Mouse (Mus musculus) frontal cortex, adult 2 months (tissue): ENCODE measurements at regions not wholly inside any gene's neighbourhood (a gene's known extent, or its start where the extent isn't known, plus 50 kb on each side); places are given as distances from the start of the nearest gene placed in this dataset.
A peak's percentile ranks its signal among the peaks of the same experiment; 100 is the strongest.

ENCODE experiments used
- DNase-seq, 2 experiments: peaks; one replicate each; pipeline ENCODE4 v3.0.0; 2022; ENCODE audit warnings: low spot score in 1 of 2; ENCODE audit errors: extremely low spot score in 1 of 2

- DNase-seq, result no peak
Observed at GRCm38 (mm10) chr12:97529556-97529955, 729.7 kb downstream of the Galc start.

DNA sequence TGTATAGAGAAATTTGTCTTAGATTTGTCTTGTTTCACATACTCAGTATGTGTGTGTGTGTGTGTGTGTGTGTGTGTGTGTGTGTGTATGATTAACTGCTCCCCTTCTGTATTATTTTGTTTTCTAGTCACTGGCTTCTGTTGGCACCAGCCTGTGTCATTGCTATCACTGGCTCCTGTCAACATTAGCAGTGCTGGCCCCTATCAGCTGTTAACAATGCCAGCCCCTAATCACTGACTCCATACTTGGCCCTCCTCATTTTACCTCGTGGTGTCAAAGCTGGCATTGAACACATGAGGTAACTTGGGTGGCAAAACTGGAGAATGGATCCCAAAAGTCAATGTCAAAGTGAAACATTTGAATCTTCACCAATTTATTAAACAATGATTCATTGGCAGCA lies 733.3 kb downstream of the Galc start:
- DNase-seq, result no peak

DNA sequence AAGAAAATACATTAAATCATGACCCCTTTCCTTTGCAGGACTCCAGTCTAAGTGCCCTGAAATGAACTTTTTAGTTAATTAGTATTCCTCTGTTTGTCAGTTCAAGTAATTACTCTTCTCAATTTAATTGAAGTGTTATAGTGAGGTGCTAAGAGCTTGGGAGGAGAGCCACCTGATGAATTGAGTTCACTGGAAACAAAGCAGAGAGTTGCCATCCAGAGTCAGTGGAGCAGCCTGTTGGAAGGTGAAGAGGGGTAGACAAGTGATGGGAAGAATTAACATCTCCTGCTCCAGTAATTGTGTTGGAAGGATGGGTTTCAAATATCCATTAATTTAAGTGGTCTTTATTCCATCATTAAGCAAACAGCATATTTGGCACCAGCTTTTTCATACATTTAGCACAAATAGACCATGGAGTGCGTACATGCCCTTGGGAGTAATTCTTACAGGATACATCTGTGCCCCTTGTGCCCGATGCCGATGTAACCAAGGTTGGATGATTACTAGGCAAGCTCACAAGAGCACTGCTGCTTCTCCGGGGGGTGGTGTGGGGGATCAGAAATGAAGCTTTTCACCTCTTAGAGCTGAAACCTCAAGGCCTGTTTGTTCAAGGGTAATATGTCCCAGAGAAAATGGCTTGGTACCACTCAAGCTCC lies 739.3 kb downstream of the Galc start:
- DNase-seq, result no peak

GRCm38 (mm10) chr12:97517534-97517933 lies 741.7 kb downstream of the Galc start:
- DNase-seq, result no peak

DNA sequence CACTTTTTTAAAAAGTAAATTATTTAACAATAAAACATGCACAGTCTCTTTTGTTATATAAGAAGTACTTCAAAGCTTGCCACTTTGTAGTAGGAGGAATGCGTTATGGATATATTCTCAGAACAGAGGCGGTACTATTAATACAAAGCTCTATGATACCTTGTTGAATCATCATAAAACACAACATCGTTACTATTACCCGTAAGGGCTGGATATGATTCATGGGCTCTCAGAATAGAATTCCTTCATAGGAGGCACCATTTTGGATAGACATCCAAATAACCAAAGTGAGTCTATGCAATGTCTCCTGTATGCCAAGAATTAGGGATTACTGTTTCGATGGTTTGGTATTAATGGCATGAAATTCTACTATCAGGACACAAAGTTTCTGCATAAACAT lies 743.5 kb downstream of the Galc start:
- DNase-seq, result peak in 1 of 2 experiments; percentile 19

DNA sequence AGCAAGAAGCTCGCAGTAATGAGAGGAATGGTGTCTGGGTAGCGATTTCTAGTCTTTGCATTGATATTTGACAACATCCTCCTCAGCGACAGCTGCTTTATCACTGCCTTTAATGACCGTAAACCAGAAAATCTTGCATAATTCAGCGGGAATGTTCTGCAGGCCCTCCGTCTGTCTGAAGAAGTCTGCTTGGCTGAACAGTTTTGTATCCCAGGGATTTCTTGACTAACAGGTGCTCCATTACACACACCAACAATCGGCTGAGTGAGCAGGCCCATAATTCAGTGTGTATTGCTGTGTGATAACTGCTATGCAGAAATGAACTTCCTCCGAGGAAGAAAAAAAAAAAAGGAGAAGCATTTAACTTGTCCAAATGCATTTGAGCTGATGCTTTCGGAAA lies 747.4 kb downstream of the Galc start:
- no peak for DNase-seq

GRCm38 (mm10) chr12:97501441-97501840 lies 757.8 kb downstream of the Galc start:
- DNase-seq, result peak; percentile 78 to 81

DNA sequence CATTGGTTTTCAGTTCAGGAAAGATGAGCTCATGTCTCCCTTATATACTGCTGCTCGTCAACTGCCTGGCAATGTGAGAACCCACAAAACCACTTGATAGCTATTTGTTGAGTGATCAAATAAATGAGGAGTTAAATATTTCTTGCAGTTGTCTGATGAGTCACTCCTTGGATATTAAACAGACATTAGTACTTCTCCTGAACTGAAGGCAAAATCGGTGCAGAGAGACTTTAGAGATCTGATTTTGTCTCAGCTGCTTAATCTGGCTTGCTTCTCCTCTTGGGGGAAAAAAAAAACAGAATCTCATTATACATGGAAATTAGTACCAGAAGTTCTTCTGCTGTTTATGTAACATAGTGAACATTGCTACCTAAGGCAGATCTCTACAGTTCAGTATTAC lies 775.7 kb downstream of the Galc start:
- peak in 1 of 2 experiments; percentile 17 for DNase-seq

- no peak for DNase-seq
Observed at GRCm38 (mm10) chr12:97476466-97477250, 782.6 kb downstream of the Galc start.

DNA sequence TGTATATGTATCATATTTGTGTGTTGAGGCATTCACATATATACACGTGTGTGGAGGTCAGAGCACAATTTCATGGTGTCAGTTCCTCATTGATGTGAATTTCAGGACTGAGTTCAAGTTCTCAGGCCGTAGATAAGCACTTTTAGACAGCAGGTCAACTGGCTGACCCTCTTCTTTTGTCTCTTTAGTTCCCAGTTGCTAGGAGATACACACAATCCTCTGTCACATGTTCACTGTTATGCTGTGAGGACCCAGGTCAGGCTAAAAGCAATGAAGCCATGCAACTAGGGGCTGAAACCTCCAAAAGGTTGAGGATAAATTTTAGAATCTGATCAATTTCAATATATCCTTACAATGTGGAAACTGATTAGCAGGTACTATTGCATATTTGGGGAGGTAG lies 783.5 kb downstream of the Galc start:
- DNase-seq, result no peak

- DNase-seq, result no peak
Observed at GRCm38 (mm10) chr12:97469183-97469582, 790.1 kb downstream of the Galc start.

- no peak for DNase-seq
Observed at GRCm38 (mm10) chr12:97436141-97436540, 823.1 kb downstream of the Galc start.

GRCm38 (mm10) chr12:97434021-97434420 lies 825.2 kb downstream of the Galc start:
- no peak for DNase-seq

DNA sequence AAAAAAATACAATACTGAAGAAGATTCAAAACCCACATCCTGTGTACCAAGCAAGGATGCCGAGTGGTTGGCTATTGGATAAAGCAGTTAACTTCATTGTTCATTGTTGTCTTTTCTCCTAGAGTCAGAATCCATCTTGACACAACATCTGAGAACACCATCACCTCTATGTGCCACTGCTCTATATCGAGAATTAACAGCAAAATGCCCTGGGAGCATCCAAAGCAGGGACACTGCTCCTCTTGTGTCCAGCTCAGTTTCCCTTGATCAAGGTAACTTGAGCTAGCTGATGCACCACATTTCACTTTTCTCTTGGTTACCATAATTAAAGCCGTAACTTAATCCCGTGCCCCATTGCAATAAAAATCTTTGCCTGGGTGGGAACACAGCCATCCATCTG lies 826.6 kb downstream of the Galc start:
- no peak for DNase-seq

GRCm38 (mm10) chr12:97428252-97428651 lies 831.0 kb downstream of the Galc start:
- DNase-seq, result peak; percentile 15 to 64

DNA sequence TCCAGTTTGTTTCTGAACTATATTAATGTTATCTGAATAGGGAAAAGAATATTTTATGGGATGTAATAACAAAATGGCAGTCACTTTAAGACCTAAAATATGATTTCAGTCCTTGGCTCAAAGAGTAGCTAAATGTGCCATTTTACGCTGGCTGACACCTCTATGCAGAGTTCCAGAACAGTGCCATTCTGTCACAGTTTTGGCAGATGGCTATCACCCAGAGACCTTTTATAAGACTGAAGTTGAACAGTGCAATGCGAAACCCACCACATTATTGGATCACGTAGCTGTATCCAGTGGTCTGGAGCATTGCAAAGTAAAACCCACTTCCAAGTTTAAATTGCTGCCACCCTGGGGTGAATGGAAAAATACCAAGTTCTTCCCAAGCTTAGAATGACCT lies 834.5 kb downstream of the Galc start:
- no peak for DNase-seq

GRCm38 (mm10) chr12:97403440-97403839 lies 855.8 kb downstream of the Galc start:
- DNase-seq, result no peak

DNA sequence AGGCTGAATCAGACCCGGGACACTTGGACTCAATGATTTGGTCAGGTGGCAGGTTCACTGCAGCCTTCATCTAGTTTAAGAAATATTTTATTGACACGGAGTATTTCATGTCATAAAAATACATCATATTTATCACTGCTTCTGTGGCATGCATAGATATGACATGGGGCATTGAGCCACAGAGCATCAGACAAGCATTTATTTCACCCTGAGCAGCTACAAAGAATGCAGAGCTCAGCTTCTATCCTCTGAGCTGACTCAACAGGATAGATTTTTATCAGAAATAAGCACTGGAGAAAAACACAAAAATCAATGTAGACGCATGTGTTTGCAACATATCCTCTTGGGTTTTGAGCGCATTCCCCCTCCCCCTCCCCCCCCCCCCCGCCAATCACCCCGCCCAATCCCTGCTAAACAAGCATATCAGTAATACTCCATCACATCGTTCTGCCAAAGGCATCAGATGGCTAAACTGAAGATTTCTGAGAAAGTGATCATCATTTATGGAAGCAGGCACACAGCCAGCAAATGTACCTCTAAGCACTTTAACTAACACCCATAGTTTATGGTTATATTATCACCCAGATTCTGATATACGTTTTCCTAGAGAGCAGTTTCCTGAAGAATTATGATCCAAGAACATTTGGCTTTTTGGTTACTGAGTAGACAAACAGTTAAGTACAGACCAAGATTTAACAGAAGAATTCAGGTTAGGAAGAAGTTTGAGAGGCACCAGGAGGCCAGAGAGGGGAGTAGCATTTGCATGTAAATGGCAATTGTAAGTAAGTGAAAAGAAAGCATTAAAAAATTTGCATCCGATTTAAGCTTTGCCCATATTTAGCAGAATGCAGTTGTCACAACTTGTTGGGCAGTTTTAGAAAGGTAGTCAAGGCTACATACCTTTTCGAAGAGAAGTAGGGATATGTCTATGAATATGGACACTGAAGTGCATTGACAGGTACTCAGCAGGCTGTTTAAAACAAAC lies 856.6 kb downstream of the Galc start:
- DNase-seq, result no peak

DNA sequence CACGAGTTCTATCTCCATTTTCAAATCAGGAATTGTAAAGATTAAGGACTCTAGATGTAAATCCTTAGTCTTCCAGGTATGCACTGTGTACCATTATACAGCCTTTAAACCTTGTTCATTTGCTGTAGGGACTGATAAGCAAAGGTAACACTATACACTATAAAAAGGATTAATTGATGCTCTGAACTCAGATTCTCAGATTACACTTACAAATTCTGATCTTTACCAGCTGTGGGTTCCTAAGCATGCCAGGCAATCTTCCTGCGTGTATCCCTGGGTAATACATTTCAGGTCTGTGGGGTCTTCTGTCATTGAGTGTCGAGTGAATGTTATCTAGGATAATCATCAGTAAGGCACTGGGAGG lies 860.7 kb downstream of the Galc start:
- DNase-seq, result no peak

- peak in 1 of 2 experiments; percentile 17 for DNase-seq
Observed at GRCm38 (mm10) chr12:97397850-97398581, 861.2 kb downstream of the Galc start.
